ENCODE assay signal across 12 mouse cellular contexts in the genomic region with DNA sequence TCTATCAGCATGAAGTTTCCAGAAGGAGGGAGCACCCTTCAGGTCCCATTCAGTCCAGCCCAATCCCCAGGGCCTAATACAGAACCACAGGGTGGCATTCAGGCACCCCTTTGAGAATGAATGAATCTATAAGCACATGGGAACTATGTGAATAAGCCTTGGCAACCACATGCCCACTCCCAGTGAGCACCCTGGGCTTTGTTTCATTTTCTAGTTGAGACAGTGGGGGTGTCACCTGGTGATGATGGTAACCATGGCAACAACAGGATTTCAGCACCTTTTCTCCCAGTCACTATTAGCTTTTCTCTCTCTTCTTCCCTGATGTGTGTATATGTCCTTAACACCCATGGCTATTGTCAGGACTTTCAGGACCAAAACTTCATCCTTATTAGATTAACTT.
DNase-seq lines count a peak whose midpoint lies in the region; ATAC-seq lines count a peak whose summit lies in the region.
"Had no signal": no experiment of that assay in that cellular context is flagged by ENCODE, and none has a peak within 500 bp of the region (broad histone marks: within the 10 kb centered on the region; RNA-seq: fewer than 3 reads in every experiment).

No protein-coding gene starts in this region.

- no peaks in the 10 kb centered on the region for H3K36me3 ChIP-seq in forebrain, embryonic 15.5 days
- H3K36me3 ChIP-seq in midbrain, embryonic 14.5 days (ENCODE audit: control insufficient read depth, insufficient read depth, low read length) = no peaks in the 10 kb centered on the region
- H3K36me3 ChIP-seq: limb, embryonic 13.5 days; liver, embryonic 15.5 days; neural tube, embryonic 12.5 days had no signal

- peak; percentile 15 to 20 for DNase-seq in left cerebral cortex, postnatal 25 days (ENCODE audit: low spot score in 2 of 2)
- no peak for DNase-seq in left cerebral cortex, adult 18-20 months (ENCODE audit: low spot score in 2 of 2)
- peak; percentile 22 for DNase-seq in brain, embryonic 18.5 days (ENCODE audit: low read depth, low spot score)
- DNase-seq in midbrain, embryonic 14.5 days = peak; percentile 61
- DNase-seq in Muller cell, postnatal 12 days (ENCODE audit: inconsistent ontology term) = no peak
- DNase-seq in adrenal gland, adult 18-20 months (ENCODE audit: low spot score in 2 of 2) = no peak
- DNase-seq: gastrocnemius, postnatal 25 days; layer of hippocampus, postnatal 36 days had no signal

- intact Hi-C loops in left cerebral cortex, postnatal 25 days (cut with DNase I) = no loop called here

- no peak overlapping the region for H3K9ac ChIP-seq in forebrain, embryonic 15.5 days (replicated peaks)
- no peak overlapping the region for H3K9ac ChIP-seq in midbrain, embryonic 14.5 days (replicated peaks; ENCODE audit: low read length)
- H3K9ac ChIP-seq: limb, embryonic 13.5 days; liver, embryonic 15.5 days; neural tube, embryonic 12.5 days had no signal

- no peaks in the 10 kb centered on the region for H3K27me3 ChIP-seq in forebrain, embryonic 15.5 days
- H3K27me3 ChIP-seq in midbrain, embryonic 14.5 days (ENCODE audit: control insufficient read depth, insufficient read depth, low read length) = no peaks in the 10 kb centered on the region
- H3K27me3 ChIP-seq: limb, embryonic 13.5 days; liver, embryonic 15.5 days had no signal

- peaks cover 32% of the 10 kb centered on the region for H3K4me1 ChIP-seq in forebrain, embryonic 15.5 days
- peaks cover 31% of the 10 kb centered on the region for H3K4me1 ChIP-seq in midbrain, embryonic 14.5 days (ENCODE audit: control insufficient read depth, insufficient read depth, low read length)
- H3K4me1 ChIP-seq: liver, embryonic 15.5 days had no signal

- H3K27ac ChIP-seq in forebrain, embryonic 15.5 days (replicated peaks) = peak overlapping the region; percentile 63; the same call in 1 of the 2 replicates
- peak overlapping the region; percentile 60 for H3K27ac ChIP-seq in midbrain, embryonic 14.5 days (replicated peaks; ENCODE audit: low read depth, low read length)
- H3K27ac ChIP-seq: limb, embryonic 13.5 days; liver, embryonic 15.5 days; neural tube, embryonic 12.5 days had no signal

- H3K4me3 ChIP-seq in forebrain, embryonic 15.5 days = no peak overlapping the region
- H3K4me3 ChIP-seq in midbrain, embryonic 14.5 days (replicated peaks; ENCODE audit: low read depth, low read length) = no peak overlapping the region
- H3K4me3 ChIP-seq: limb, embryonic 13.5 days; liver, embryonic 15.5 days; neural tube, embryonic 12.5 days had no signal

- H3K9me3 ChIP-seq in forebrain, embryonic 15.5 days = no peaks in the 10 kb centered on the region
- no peaks in the 10 kb centered on the region for H3K9me3 ChIP-seq in midbrain, embryonic 14.5 days (ENCODE audit: control insufficient read depth, low read length)
- H3K9me3 ChIP-seq: limb, embryonic 13.5 days; liver, embryonic 15.5 days; neural tube, embryonic 12.5 days had no signal

- no peak for ATAC-seq in forebrain, embryonic 15.5 days (replicated peaks)
- 0 out of 2 replicates have a peak, but pooled peaks have one; percentile 23 for ATAC-seq in midbrain, embryonic 14.5 days (ENCODE audit: low FRiP score, low TSS enrichment)

- H3K4me2 ChIP-seq in forebrain, embryonic 15.5 days (replicated peaks) = no peak overlapping the region
- H3K4me2 ChIP-seq in midbrain, embryonic 14.5 days (ENCODE audit: low read length) = no peak overlapping the region
- H3K4me2 ChIP-seq: limb, embryonic 13.5 days; liver, embryonic 15.5 days; neural tube, embryonic 12.5 days had no signal

Comparison
In these comparisons a context has a peak if more than half of its experiments do, and no peak if none do; other contexts are left out.
1. DNase-seq: peak in left cerebral cortex, postnatal 25 days (2 of 2), brain, embryonic 18.5 days (single experiment) and midbrain, embryonic 14.5 days (single experiment); none in left cerebral cortex, adult 18-20 months (0 of 2), Muller cell, postnatal 12 days (single experiment) and adrenal gland, adult 18-20 months (0 of 2).